Mouse (Mus musculus): ENCODE data around the gene Adam23. TPM values are rescaled to one million over a fixed set of nuclear protein-coding genes. Genes with fewer than 3 reads are reported as not detected.

Adam23 gene
- total RNA-seq, 2 experiments from 2014 or later = 2.2 to 2.8 TPM

DNA sequence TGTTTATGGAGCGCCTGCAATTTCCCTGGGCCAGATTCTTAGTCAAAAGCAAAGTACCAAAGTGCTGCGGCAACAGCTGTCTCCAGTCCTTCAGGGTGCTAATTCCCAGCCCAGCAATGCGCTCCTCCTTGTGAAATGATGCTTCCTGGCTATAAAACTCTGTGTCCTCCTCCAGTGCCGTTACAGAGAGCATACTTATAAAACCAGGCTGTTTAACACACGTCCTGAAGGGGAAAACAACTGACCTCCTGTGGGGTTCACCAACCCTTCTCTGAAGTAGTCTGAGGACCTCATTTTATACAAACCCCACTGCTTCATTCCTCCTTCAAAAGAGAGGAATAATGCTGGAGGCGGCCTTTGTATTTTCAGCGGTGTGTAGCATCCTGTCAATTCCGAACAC, 28.0 kb downstream of the Adam23 start:
- intact Hi-C loops (cut with DNase I) = no loop called here

DNA sequence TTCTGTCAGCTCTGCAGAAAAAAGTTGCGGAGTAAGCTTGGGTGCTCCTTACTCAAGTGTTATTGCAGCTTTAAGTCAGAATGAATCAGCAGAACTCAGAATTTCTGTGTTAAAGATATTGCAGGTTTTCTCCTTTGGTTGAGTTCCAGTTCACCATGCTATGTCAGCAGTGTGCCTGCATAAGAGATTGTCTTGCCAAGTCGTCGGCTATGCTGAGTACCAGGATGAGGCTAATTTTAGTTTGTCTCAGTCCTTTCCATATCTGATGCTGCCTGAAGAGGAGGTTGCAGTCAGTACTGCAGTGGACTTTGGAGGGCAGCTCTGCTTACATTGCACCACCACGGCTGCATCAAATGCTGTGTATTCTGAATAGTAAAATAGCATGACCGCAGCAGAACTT, 33.3 kb downstream of the Adam23 start:
- no peak for DNase-seq (ENCODE audit: low spot score)

More for the DNA sequence above, 28.0 kb downstream of the Adam23 start:
- DNase-seq (ENCODE audit: low spot score) = no peak

DNA sequence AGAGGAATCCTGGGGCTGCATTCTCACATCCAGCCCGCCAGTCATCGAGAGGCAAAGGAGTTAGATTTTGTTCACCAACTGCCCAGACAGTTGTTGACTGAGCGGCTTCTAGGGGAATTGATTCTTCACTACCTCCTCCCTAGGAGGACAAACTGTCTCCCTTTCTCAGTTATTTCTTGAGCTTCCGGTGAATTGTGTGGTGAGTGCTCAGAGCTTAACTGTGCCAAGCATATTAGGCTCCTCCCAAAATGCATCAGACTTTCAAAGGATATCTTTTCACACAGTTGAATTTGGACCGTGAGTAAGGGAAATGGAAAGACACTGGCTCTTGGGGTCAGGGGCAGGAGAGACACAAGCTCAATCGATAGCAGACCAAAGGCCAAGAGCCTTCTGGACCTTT, 39.0 kb downstream of the Adam23 start:
- DNase-seq (ENCODE audit: low spot score) = no peak
- intact Hi-C loops (cut with DNase I) = no loop called here

More for the DNA sequence above, 33.3 kb downstream of the Adam23 start:
- intact Hi-C loops (cut with DNase I) = no loop called here

- intact Hi-C loops (cut with DNase I) = no loop called here
- no peak for DNase-seq (ENCODE audit: low spot score)
Measured at GRCm38 (mm10) chr1:63486646-63487045, 41.0 kb downstream of the Adam23 start.

GRCm38 (mm10) chr1:63491001-63491400, 45.3 kb downstream of the Adam23 start:
- no peak for DNase-seq (ENCODE audit: low spot score)
- intact Hi-C loops (cut with DNase I) = no loop called here

DNA sequence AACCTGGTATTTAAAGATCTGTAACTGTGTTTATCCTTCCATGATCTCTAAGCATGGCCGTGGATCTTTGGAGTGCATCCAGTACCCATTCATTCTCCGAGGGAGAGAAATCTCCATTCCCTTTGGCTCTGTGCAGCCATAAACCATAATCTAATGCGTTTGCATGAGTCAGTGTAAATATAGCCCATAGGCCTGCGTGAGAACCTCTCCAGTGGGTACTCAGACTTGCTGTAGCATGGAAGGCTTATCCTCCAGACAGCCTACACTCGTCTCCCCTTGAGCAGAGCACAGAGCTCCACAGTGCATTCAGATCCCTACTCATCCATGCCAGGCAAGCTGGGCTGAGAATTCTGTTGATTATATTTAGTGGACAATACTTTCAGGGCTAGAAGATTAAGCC, 47.6 kb downstream of the Adam23 start:
- intact Hi-C loops (cut with DNase I) = no loop called here
- no peak for DNase-seq (ENCODE audit: low spot score)

DNA sequence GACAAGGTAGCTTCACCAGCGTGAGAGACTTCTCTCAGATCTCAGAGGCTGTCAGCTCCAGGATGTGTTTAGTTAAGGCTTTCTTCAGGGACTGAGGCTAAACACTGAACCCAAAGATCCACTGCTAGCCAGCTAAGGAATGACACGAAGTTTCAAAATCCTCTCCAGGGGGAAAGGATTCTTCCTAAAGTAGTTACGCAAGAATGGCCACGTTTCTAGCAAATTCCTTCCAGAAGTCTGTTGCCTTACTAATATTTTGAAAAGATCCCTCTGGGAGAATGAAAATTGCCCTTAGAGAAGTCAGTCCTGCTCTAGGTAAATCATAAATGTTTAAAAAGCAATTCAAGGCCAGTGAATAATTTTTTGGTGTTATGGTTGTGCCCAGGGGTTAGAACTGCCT, 61.7 kb downstream of the Adam23 start:
- intact Hi-C loops (cut with DNase I) = no loop called here
- no peak for DNase-seq (ENCODE audit: low spot score)

- DNase-seq (ENCODE audit: low spot score) = no peak
- intact Hi-C loops (cut with DNase I) = no loop called here
Measured at GRCm38 (mm10) chr1:63508801-63509200, 63.1 kb downstream of the Adam23 start.

DNA sequence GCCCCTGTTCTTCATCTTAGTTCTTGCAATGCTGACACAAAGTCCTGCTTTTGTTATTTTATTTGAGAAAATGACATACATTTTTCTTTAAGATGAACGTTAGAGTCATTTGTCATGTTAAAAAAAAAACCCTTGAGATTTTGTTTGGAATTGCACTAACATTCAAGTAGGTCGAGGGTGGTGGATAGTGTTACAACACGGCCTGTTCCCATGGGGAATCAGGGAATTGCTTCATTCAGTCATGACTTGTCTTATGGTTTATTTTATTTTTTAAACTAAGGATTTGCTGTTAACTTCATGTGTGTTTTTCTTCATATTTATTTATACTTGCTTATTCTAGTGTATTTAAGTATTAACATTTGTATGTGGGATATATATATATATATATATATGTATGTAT, 65.7 kb downstream of the Adam23 start:
- intact Hi-C loops (cut with DNase I) = no loop called here
- no peak for DNase-seq (ENCODE audit: low spot score)

- DNase-seq (ENCODE audit: low spot score) = no peak
- intact Hi-C loops (cut with DNase I) = no loop called here
Measured at GRCm38 (mm10) chr1:63517800-63518199, 72.1 kb downstream of the Adam23 start.

GRCm38 (mm10) chr1:63518814-63519213, 73.1 kb downstream of the Adam23 start:
- no peak for DNase-seq (ENCODE audit: low spot score)
- intact Hi-C loops (cut with DNase I) = no loop called here

GRCm38 (mm10) chr1:63529901-63530300, 84.2 kb downstream of the Adam23 start:
- DNase-seq (ENCODE audit: low spot score) = no peak
- intact Hi-C loops (cut with DNase I) = no loop called here

DNA sequence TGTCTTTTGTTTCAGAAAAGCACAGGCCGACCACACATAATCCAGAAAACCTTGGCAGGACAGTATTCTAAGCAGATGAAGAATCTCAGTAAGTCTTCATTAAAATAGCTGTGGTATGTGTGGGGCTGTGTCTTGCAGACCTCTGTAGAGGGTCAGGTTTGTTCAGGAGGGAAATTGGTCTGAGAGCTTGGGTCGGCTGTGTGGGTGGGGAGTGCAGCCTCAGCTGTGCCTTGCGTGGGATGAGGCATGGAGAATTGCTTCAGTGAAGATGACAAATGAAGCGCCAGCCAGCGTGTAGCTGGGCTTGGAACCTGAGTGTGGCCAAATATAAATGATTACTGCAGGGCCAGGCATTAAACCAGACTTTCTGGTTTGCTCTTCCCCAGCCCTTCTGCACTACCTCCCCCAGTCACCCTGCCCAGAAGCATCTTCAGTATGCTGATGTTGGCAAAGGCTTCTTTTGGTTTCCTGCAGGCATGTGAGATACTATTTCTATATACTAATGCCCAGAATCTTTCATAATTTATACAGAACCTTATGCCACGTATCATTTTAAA, 88.7 kb downstream of the Adam23 start:
- intact Hi-C loops (cut with DNase I) = no loop called here
- DNase-seq (ENCODE audit: low spot score) = no peak

- intact Hi-C loops (cut with DNase I) = no loop called here
- DNase-seq (ENCODE audit: low spot score) = no peak
Measured at GRCm38 (mm10) chr1:63539884-63540613, 94.4 kb downstream of the Adam23 start.

- DNase-seq (ENCODE audit: low spot score) = no peak
- intact Hi-C loops (cut with DNase I) = no loop called here
Measured at GRCm38 (mm10) chr1:63544122-63544521, 98.4 kb downstream of the Adam23 start.

GRCm38 (mm10) chr1:63553039-63553438, 107.3 kb downstream of the Adam23 start:
- intact Hi-C loops (cut with DNase I) = no loop called here
- no peak for DNase-seq (ENCODE audit: low spot score)

- intact Hi-C loops (cut with DNase I) = no loop called here
- DNase-seq (ENCODE audit: low spot score) = no peak
Measured at GRCm38 (mm10) chr1:63561772-63562520, 116.3 kb downstream of the Adam23 start.

DNA sequence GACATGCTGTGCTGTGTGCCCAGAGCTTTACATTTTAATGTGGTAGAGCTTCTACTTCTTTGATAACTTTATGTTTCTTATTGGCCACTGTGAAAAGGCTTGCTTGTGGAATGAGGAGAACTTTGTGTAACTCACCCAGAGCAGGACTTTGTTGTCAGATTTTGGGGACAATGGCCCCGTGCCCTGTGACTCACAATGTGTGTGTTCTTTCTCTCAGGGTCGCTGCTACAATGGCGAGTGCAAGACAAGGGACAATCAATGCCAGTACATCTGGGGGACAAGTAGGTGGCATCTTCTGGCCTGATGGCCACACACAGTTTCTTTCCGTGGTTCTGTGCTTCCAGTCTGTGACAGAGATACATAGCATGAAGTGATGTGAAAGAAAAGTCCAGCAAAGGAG, 118.2 kb downstream of the Adam23 start:
- DNase-seq (ENCODE audit: low spot score) = no peak
- intact Hi-C loops (cut with DNase I) = no loop called here

DNA sequence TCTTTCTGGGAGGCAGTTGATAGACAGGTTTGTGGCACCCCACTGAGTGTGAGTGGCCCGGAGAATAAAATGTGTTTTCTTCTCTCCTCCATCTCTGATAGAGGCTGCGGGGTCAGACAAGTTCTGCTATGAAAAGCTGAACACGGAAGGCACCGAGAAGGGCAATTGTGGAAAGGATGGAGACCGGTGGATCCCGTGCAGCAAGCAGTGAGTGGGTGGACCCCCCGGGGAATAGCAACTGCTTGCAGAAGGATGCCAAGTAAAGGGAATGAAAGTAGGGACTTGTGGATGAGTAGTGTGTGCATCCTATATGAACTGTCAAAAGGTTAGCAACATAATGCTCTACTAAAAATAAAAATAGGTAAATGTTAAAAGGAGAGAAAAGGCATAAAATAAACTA, 120.8 kb downstream of the Adam23 start:
- DNase-seq (ENCODE audit: low spot score) = no peak
- intact Hi-C loops (cut with DNase I) = no loop called here

DNA sequence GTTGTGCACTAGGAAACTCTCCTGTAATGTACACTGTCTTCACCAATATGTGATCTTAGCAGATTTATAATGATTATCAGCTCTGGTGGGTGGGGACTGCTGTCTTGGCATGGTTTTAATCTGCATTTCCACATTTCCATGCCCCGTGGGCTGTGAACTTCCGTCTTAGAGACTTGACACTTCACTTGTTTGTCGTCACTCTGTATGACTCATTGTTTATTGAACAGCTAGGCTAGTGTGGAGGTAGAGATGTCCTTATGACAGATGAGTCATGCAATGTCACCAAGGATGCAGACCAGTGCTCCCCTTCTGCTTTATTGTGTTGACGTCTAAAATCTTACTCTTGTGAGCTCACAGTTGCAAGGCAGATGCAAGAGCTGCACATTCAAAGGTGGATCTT, 121.3 kb downstream of the Adam23 start:
- no peak for DNase-seq (ENCODE audit: low spot score)
- intact Hi-C loops (cut with DNase I) = no loop called here

GRCm38 (mm10) chr1:63572229-63572628, 126.5 kb downstream of the Adam23 start:
- intact Hi-C loops (cut with DNase I) = no loop called here
- no peak for DNase-seq (ENCODE audit: low spot score)

Measured in heart, postnatal 25 days (tissue).